Mouse (Mus musculus): ENCODE measurements around the gene Fermt2. TPM values are rescaled to one million over a fixed set of nuclear protein-coding genes. Genes with fewer than 3 reads are reported as not detected.
"Not testable (repeated sequence)": the region's sequence is repeated elsewhere in the genome, so short reads cannot be mapped to it uniquely, and the experiment has no call there.

Fermt2 gene
- total RNA-seq, 2 experiments from 2014 or later: 210 to 227 TPM

GRCm38 (mm10) chr14:45515771-45516170 is 14.1 kb downstream of the Fermt2 start:
- DNase-seq (ENCODE audit: low spot score in 2 of 2): no peak

DNA sequence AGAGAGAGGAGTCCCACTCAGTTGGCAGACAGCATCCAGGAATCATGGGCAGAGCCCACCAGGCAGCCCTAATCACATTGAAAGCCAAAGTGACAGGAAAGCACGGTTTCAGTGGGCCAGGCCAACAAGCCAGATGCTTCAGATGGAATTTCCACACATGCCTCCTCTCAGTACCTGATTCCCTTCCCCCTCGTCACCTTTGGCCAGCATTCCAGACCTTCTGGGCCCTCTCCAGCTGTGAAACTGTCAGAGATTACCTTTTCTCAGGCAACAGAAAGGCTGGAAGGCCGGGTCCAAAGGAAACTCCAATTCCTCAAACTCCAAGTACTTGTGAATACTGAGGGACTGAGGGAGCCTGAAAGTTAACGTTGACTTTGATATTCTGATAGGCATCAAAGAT is 19.1 kb downstream of the Fermt2 start:
- DNase-seq (ENCODE audit: low spot score in 2 of 2): no peak

DNA sequence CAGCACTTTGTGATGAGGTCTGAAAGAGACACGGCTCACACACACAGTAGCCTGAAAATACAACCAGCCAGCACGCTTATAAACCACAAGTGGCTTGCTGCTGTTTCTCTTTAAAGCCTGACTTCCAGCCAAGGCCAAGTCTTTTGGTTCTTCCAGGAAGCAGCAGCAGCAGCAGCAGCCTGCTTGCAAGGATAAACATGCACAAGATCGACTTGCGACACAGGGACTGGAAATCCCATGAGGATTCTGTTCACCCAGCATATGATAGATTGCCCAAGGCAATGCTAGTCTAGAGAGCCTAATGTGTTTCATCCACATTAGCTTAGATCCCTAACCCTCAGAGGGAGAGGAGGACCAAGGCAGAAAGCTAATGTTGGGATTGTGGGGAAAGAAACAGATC is 22.0 kb downstream of the Fermt2 start:
- DNase-seq (ENCODE audit: low spot score in 2 of 2): no peak

- DNase-seq (ENCODE audit: low spot score in 2 of 2): no peak
These were observed 22.5 kb downstream of the Fermt2 start for GRCm38 (mm10) chr14:45507447-45507846.

GRCm38 (mm10) chr14:45507032-45507431 is 22.9 kb downstream of the Fermt2 start:
- peak in 1 of 2 experiments; percentile 16 for DNase-seq (ENCODE audit: low spot score in 2 of 2)

GRCm38 (mm10) chr14:45506165-45506564 is 23.8 kb downstream of the Fermt2 start:
- no peak for DNase-seq (ENCODE audit: low spot score in 2 of 2)

- no peak for DNase-seq (ENCODE audit: low spot score in 2 of 2)
These were observed 25.4 kb downstream of the Fermt2 start for GRCm38 (mm10) chr14:45504422-45505113.

GRCm38 (mm10) chr14:45503934-45504333 is 26.0 kb downstream of the Fermt2 start:
- no peak for DNase-seq (ENCODE audit: low spot score in 2 of 2)

DNA sequence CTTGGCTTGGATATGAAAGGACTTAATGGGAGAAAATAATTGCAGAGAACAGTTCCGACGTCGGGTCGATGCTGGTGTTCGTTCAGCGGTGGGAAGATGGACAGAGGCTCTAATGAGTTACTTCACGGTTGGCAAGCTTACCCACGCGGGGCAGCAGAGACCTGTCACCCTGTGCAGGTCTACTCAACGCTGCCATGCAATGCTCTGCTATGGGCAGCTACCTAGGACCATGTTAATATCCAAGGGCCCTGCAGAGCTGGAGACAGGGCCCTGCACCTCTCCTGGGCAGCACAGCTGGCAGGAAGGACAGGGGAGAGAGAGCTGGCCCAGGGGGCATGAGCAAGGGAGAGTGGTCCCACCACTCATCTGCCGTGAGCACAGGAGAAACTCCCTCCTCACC is 29.9 kb downstream of the Fermt2 start:
- DNase-seq (ENCODE audit: low spot score in 2 of 2): no peak

- no peak for DNase-seq (ENCODE audit: low spot score in 2 of 2)
These were observed 32.8 kb downstream of the Fermt2 start for GRCm38 (mm10) chr14:45497116-45497515.

DNA sequence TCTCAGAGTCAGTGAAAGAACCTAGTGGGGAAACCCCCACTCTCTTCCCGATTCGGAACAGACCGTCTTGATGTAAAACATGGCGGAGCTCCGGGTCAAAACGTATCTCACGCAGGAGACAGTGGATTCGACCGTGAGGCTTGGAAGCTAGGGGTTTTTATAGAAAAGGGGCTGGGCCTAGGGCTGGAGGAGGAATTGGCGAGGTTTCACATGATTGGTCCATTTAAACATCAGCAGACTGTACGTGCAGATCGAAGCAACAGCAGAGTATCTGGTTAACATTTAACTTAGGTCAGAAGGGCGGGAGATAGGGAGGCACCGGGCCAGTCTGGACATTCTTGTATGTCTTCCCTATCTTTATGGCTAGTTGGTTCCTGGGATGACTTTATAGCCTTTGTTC is 34.1 kb downstream of the Fermt2 start:
- not testable (repeated sequence) for DNase-seq (ENCODE audit: low spot score in 2 of 2)

- DNase-seq (ENCODE audit: low spot score in 2 of 2): no peak
These were observed 36.0 kb downstream of the Fermt2 start for GRCm38 (mm10) chr14:45493891-45494290.

- no peak for DNase-seq (ENCODE audit: low spot score in 2 of 2)
These were observed 37.2 kb downstream of the Fermt2 start for GRCm38 (mm10) chr14:45492668-45493067.

- DNase-seq (ENCODE audit: low spot score in 2 of 2): no peak
These were observed 37.9 kb downstream of the Fermt2 start for GRCm38 (mm10) chr14:45492038-45492437.

GRCm38 (mm10) chr14:45487201-45487600 is 42.7 kb downstream of the Fermt2 start:
- DNase-seq (ENCODE audit: low spot score in 2 of 2): not testable (repeated sequence)

DNA sequence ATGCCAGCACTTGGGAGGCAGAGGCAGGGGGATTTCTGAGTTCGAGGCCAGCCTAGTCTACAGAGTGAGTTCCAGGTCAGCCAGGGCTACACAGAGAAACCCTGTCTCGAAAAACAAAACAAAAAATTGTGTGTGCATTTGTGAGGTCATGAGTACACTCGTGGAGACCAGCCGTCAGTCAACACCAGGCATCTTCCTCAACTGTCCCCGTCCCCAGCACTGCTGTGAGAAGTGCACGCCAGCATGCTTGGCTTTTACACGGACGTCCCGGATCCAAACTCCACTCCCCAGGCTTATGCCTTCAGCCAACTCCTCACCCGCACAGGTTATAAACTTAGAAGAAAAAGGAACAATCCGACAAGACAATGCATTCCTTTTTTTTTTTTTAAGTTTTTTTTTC is 46.6 kb downstream of the Fermt2 start:
- DNase-seq (ENCODE audit: low spot score in 2 of 2): not testable (repeated sequence)

DNA sequence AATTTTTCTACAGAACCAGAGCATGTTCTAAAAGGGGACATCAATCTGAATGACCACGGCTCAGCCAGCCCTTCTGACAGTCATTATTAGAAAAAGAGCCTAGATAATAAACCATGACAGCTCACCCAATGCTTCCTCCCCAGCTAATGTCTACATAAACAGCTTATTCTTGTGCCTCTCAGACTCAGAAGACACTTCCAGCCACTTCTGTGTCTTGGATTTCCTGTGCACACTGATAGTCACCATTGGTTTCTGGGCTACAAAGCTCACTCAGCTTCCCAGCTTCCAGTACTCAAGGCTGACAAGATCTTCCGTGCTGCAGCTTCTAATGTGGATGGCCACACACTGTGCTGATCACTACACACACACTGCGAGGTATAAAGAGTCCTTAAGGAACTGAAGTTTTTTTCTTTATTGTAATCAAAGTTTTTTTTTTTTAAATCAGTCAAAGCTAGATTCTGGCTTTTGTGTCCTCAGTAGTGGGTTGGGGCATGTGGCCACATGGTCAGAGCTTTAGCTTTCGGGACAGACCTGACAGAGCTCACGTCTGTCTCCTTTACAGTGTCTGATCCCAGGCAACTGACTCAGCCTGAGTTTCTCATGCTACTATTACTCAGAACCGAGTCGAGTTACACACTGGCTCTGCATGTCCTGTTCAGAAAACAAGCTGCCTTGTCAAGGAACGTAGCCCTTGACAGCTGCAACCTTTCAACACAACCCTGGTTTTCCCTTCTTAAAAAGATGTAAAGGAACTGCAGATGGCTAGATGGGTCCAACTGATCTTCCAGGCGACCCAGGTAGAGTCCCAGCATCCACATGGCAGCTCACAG is 50.7 kb downstream of the Fermt2 start:
- no peak for DNase-seq (ENCODE audit: low spot score in 2 of 2)

GRCm38 (mm10) chr14:45478515-45478914 is 51.4 kb downstream of the Fermt2 start:
- DNase-seq (ENCODE audit: low spot score in 2 of 2): no peak

DNA sequence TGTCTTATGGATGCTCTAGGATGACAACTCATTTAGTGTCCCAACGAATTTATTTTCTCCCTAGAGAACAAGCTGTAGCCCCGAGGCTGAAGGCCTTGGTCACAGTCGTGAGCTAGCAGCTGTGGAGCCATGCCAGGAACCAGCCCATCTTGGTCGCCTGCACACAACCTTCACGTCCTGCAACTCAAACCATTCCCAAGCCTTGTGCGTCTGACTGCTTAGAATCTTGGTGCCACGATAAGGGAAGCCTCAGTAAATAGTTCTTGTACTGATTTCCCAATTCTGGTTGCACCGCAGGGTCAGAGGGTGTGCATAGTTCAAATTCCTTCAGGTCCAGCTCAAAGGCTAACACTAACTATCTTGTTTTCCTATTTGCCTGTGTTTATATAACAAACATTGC is 52.3 kb downstream of the Fermt2 start:
- no peak for DNase-seq (ENCODE audit: low spot score in 2 of 2)

GRCm38 (mm10) chr14:45476990-45477389 is 52.9 kb downstream of the Fermt2 start:
- DNase-seq (ENCODE audit: low spot score in 2 of 2): no peak

GRCm38 (mm10) chr14:45472536-45472935 is 57.4 kb downstream of the Fermt2 start:
- no peak for DNase-seq (ENCODE audit: low spot score in 2 of 2)

DNA sequence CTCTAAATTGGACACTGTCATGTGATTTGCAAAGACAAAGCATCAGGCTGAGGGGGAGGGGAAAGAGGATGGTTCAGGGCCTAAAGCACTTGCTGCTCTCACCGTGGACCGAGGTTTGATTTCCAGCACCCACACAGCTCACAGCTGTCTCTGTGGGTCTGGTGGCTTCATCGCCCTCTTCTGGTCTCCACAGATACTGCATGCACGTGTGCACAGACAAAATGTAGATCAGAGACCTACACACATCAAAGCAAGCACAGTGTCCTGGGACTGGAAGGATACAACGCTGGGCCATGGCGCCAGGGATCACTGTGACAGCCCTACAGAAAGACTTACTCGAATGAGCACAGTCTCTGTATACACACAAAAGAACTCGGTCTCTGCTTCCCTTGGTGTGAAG is 60.5 kb downstream of the Fermt2 start:
- no peak for DNase-seq (ENCODE audit: low spot score in 2 of 2)

GRCm38 (mm10) chr14:45466371-45466770 is 63.5 kb downstream of the Fermt2 start:
- DNase-seq (ENCODE audit: low spot score in 2 of 2): not testable (repeated sequence)
